Mouse (Mus musculus): ENCODE data around the gene Rab3a. TPM values are rescaled to one million over a fixed set of nuclear protein-coding genes. Genes with fewer than 3 reads are reported as not detected.

Rab3a gene
- total RNA-seq (2021): 10 to 100 TPM; 40.0 to 40.4 TPM
- long read RNA-seq, experiment 1, transcript Rab3a-201 (5 exons, 1,363 nt): major isoform, 32 of 64 reads
- long read RNA-seq, experiment 1, partial matches to known transcripts: 14 of 64 reads
- long read RNA-seq, experiment 1, other reads (novel, unspliced or antisense): 17 of 64 reads
- long read RNA-seq, experiment 2, transcript Rab3a-201 (5 exons, 1,363 nt): major isoform, 58 of 94 reads
- long read RNA-seq, experiment 2, partial matches to known transcripts: 6 of 94 reads
- long read RNA-seq, experiment 2, other reads (novel, unspliced or antisense): 26 of 94 reads

GRCm38 (mm10) chr8:70754043-70754870 is at the start of gene Rab3a:
Gene Rab3a, plus strand, starts transcription at chr8:70754679.
- DNase-seq: peak; percentile 99

GRCm38 (mm10) chr8:70708281-70708680 is 46.2 kb upstream of the Rab3a start:
- peak; percentile 58 for DNase-seq

DNA sequence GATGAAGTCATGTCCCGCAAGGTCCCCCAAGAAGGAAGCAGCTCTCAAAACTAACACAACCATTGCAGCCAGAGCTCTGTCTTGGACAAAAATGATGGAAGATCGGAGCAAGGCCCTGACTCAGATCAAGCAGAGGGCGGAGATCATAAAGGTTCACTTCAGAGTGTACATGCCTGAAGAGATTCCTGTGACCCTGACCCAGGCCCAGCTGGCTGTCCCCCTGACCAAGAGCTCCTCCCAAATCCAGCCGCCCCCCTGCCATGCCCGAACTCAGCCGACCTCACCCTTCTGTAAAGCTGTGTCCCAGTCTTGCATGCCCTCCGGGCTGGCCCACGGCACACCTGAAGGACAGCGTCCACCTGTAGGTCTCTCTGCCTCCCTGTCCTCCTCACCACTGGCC is 44.7 kb upstream of the Rab3a start:
- no peak for DNase-seq

DNA sequence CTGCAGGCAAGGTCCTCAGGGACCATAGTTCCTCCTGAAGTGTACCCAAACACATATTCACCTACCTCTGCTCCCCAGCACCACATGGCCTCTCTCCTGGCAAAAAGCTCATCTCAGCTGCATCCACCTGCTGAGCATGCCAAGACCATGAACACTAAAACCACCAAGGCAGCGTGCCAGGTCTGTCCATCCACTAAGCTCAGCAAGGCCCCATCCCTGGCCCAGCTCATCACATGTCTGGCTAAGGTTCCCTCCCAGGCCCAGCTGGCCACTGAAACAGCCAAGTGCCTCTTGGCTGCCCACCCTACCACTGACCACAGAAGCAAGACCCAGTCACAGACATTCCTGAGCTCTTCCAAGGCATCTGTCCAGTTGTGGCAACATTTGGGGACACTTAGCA is 44.2 kb upstream of the Rab3a start:
- DNase-seq: peak; percentile 78

- DNase-seq: no peak
Measured at GRCm38 (mm10) chr8:70711041-70711440, 43.4 kb upstream of the Rab3a start.

- DNase-seq: no peak
Measured at GRCm38 (mm10) chr8:70713991-70714390, 40.5 kb upstream of the Rab3a start.

GRCm38 (mm10) chr8:70715086-70715485 is 39.4 kb upstream of the Rab3a start:
- no peak for DNase-seq

DNA sequence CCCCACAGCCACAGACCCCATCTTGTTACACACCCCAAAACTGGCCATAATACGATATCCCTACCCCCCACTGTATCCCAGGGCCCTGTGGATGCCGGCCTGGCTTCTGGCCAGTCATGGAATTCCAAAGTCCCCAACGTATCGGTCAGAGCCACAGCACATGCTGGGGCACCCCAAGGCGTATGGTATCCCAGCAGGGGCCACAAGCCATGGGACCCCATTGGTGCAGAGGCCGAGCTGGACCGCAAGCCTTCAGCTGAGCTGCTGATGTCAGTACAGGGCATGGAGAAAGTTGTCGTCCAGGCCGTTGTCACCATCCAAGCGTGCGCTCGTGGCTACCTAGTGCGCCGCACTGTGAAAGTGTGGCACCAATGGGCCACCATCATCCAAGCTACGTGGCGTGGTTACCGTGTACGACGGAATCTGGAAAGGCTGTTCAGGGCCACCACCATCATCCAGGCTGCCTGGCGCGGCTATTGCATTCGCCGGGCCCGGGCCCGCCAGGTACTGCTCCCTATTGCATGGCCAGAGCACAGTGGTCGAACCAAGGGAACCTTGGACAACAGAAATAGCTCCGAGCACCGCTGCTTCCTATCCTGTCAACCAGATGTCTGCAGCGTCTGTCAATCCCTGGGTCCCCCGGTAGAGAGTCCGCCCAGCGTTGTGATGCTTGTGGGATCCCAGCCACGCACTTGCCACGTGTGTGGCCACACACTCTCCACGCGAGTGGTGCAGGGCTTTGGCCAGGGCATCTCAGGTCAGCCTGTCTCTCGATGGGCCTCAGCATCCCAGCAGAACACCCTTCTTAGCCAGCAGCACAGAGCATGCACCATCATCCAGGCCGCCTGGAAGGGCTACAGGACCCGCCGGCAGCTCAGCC is 37.7 kb upstream of the Rab3a start:
- no peak for DNase-seq

GRCm38 (mm10) chr8:70718297-70718696 is 36.2 kb upstream of the Rab3a start, which contains the start of gene Gm3336:
Gene Gm3336, plus strand, starts transcription at chr8:70718543.
- DNase-seq: peak; percentile 47

DNA sequence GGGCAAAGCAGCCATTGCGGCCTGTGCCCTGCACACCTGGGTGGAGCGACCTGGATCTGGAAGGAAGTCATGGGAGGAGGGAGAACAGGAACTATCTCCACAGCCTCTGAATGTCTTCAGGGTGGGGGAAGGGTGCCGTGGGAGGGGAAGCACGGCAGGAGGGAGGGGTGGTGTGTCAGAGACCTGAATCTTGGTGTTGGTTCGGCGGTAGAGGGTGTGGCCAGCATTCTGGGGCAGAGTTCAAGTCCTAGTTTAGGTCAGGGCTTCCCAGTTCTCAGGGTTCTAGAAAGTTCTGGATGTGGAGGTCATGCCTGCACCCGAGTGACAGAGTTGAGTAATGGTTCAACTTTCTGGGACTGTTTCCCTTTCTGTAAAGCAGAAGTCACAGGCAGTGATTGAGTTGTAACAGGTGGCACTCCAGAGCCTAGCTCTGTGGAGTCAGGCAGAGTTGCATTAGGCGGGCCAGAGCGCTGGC is 34.6 kb upstream of the Rab3a start:
- no peak for DNase-seq

GRCm38 (mm10) chr8:70720739-70721138 is 33.7 kb upstream of the Rab3a start:
- peak; percentile 59 for DNase-seq

DNA sequence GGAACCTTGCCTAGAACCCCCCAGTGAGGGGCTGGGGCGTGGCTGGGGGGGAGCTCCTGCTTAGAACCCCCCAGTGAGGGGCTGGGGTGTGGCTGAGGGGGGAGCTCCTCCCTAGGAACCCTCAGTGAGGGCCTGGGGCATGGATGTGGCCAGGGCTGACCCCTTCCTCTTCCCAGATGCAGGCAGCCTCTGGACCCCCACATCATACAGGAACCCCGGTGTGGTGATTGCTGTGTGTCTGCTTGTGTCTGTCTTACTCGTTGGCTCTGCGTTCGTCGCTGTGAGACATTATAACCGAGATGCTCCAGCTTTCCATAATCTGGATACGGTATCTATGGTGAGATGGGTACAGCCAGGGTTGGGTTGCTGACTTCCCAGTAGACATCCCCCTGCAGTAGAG is 32.9 kb upstream of the Rab3a start:
- DNase-seq: no peak

DNA sequence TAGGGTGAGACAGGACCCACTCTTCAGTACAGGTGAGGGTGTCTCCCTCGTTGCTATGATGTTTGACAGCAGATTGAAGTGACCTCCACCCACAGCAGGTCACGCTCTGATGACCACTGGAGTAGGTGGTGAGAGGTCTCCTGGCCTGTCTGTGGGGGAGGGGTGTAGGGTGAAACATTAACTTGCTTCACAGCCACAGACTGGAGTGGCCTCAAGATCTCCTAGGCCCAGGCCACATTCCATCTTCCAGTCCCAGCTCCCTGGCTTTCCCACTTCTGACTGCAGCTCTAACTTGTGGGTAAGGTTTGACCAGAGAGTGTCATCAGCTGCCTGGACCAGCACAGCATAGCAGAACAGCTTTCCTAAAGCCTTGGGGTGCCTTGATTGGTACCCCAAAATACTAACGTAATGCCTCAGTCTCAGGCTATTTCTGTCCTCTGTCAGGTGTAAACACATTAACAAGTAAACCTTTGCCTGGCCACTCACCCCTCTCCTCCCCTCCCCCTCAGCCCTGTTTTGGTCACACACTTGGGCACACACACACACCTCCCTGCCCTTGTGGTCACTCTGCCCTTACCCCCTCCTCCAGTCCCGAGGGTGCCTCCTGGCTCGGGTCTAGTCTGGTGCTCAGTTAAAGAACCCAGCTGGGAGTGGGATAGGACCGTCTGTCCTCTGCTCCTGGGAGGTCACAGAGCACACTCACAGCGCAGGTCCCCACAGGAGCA is 30.8 kb upstream of the Rab3a start, which contains the start of gene Pde4c:
TSS of gene Pde4c (plus strand) at position 235 of the 725 bp plus-strand sequence.
- no peak for DNase-seq

- no peak for DNase-seq
Measured at GRCm38 (mm10) chr8:70724216-70724615, 30.3 kb upstream of the Rab3a start.

DNA sequence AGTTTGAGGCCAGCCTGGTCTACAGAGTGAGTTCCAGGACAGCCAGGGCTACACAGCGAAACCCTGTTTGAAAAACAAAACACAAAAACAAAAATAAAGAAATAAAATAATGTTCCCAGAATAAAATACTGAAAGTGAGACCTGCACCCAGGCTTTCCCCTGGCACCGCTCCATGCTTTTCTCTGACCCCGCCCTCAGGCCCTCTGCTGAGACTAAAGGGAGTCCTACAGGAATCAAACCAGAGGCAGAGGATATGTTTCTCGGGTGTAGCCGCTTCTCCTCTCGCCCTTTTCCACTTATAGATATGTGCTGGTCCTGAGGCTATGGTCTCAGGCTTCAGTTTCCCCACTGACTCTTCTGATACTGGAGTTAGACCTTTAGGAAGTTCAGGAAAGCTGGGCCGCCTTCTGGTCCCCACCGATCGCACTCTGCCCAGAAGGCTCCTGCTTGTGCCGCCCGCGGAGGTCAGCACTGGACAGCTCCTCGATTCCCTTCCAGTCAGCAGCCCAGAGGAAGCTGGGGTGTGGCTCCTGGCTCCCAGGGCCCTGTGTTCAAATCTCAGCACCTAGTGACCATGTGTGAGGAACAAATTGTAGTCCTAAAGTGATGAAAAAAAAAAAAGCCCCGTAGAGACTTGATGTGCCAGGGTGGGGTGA is 28.6 kb upstream of the Rab3a start:
- DNase-seq: no peak

DNA sequence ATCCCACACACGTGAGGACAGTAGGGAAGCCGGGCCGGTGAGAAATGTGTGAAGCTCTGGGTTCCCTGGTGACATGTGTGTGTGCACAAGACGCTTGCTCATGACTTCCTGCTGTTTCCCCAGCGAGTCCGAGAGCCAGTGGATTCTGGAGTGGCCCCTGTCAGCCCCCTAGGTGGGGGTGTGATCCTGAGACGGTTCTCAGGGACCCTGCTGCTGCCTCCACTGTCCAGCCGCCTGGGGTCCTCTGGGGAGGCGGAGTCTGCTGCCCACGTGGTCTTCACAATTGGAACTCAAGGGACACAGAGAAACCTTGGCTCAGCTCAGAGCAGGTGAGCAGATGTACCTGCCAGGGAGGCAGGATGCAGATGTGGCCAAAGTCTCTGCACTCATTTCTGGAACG is 27.8 kb upstream of the Rab3a start:
- DNase-seq: no peak

DNA sequence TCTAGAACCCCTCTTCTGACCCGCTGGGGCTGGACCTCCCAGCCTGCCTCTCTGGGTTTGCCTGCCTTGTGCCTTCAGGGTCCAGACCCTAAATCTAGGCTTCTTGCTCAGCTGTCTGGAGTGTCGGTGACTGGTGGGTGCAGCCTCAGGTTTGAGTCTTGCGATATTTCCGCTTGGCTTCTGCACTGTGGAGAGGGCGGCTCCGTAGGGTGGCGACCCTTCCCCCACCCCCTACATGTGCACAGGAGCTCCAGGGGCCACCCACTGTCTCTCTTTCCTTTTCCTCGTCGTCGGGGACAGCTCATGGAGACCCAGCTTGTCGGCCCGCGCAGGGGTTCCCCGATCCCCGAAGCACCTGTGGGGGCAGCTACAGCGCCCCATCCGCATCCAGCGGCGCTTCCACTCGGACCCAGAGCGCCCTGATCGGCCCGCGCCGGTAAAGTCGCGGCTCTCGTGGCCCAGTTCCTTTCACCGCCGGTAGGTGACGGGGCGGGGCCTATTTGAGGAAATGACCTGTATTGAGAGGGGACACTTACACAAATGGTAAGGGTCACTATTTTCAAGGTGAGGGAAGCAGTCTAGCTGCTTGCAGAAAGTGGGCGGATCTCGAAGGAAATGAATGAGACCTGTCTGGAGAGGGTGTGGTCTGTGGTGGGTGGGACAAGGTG is 24.5 kb upstream of the Rab3a start:
- DNase-seq: no peak

GRCm38 (mm10) chr8:70730956-70731355 is 23.5 kb upstream of the Rab3a start:
- no peak for DNase-seq

DNA sequence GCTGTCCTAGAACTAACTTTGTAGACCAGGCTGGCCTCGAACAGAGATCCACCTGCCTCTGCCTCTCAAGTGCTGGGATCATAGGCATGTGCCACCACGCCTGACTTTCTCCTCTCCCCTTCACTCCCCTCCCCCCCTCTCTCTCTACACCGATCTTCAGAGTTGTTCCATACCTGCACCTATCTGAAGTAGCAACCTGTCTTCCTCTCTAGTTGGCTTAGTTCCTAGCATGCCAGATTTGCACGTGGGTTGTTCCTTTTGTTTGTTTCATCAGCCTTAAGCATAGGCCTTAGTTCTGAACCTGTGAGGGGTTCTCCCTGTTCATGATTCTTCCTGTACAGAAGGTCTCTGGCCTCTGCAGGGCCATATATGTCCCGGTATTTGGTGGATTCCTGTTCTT is 16.8 kb upstream of the Rab3a start:
- DNase-seq: no peak

DNA sequence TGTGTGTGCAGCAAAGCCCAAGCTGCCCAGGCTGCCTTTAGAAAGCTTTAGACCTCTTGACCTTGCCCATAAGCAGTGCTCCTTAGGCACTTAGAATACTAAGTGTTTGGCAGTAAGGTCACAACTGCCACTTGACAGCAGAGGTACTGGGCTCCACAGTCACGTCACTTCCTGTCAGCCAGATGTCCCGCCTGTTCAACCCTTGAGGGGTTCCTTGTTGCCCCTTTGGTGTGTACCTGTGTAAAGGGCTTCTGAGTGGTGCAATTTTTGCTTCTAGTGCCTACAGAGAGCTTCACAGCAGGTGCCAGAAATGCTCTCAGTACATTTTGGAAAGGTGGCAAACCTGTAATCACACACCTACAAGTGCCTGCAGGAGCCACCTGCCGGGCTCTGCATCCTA is 16.3 kb upstream of the Rab3a start:
- DNase-seq: no peak
